Mouse (Mus musculus) neural tube, embryonic 14.5 days (tissue): ENCODE data around the gene Ipo11. TPM values are rescaled to one million over a fixed set of nuclear protein-coding genes. Genes with fewer than 3 reads are reported as not detected.

Experiments
- polyA plus RNA-seq: library from polyadenylated mRNA; unstranded; fragments of >200 nt; fragmentation: Nextera tagmentation; extraction: Ambion mirVana; gene quantifications from 2 replicates; pipeline ENCODE4 v1.2.1, GENCODE M21; 2014

The Ipo11 gene
- polyA plus RNA-seq, 1 experiment from 2014 or later: 42.4 TPM

Other genes with a start within 250 kb of the Ipo11 start
- 40.3 and 44.7 TPM in 2 replicates for gene Dimt1, start 10.2 kb upstream of the Ipo11 start, polyA plus RNA-seq
- 46.2 and 57.4 TPM in 2 replicates for gene Kif2a, start 85.2 kb upstream of the Ipo11 start, polyA plus RNA-seq